8 mouse cellular contexts compared by ENCODE assay signal in genomic region chr2:152737306-152738221, GRCm38 (mm10). TPM values are rescaled to one million over a fixed set of nuclear protein-coding genes. Genes with fewer than 3 reads are reported as not detected.
DNase-seq lines count a peak whose midpoint lies in the region; ATAC-seq and TF ChIP-seq lines count a peak whose summit lies in the region.

No protein-coding gene starts in this region.

- H3K4me3 ChIP-seq in forebrain, embryonic 12.5 days (replicated peaks), result peak overlapping the region; percentile 52
- peak overlapping the region; percentile 47 for H3K4me3 ChIP-seq in hindbrain, embryonic 16.5 days (ENCODE audit: low read length)
- peak overlapping the region; percentile 87 for H3K4me3 ChIP-seq in lung, postnatal 0 days (ENCODE audit: low read depth, low read length)

- H3K27me3 ChIP-seq in forebrain, embryonic 12.5 days, result peaks cover 27% of the 10 kb centered on the region
- no peaks in the 10 kb centered on the region; the same call in 1 of the 2 replicates for H3K27me3 ChIP-seq in hindbrain, embryonic 16.5 days (replicated peaks; ENCODE audit: control insufficient read depth, insufficient read depth, low read length)
- H3K27me3 ChIP-seq in lung, postnatal 0 days (replicated peaks; ENCODE audit: insufficient read depth, low read length), result no peaks in the 10 kb centered on the region

- DNase-seq in 3T3-L1 (ENCODE audit: low read depth, low spot score), result peak; percentile 62
- peak; percentile 47 for DNase-seq in ES-CJ7 (ENCODE audit: low read depth, low spot score)
- DNase-seq in lung, postnatal 0 days (ENCODE audit: low spot score), result no peak
- DNase-seq in natural killer cell, adult 2 months (ENCODE audit: low spot score in 2 of 2), result no peak
- DNase-seq in left cerebral cortex, adult 18-20 months (ENCODE audit: low spot score in 2 of 2), result no peak
- DNase-seq in left cerebral cortex, postnatal 14 days (ENCODE audit: low spot score in 2 of 2), result no peak

- H3K36me3 ChIP-seq in forebrain, embryonic 12.5 days (replicated peaks), result no peaks in the 10 kb centered on the region
- no peaks in the 10 kb centered on the region for H3K36me3 ChIP-seq in hindbrain, embryonic 16.5 days (ENCODE audit: control insufficient read depth, insufficient read depth, low read length)
- no peaks in the 10 kb centered on the region for H3K36me3 ChIP-seq in lung, postnatal 0 days (ENCODE audit: insufficient read depth, low read length)

- 24% methylated on average over 10 of the region's 10 CpGs for WGBS in forebrain, embryonic 12.5 days
- 19% methylated on average over 10 of the region's 10 CpGs for WGBS in hindbrain, embryonic 16.5 days
- WGBS in lung, postnatal 0 days, result 9% methylated on average over 10 of the region's 10 CpGs

- H3K9ac ChIP-seq in forebrain, embryonic 12.5 days, result peak overlapping the region; percentile 78
- peak overlapping the region; percentile 56 for H3K9ac ChIP-seq in hindbrain, embryonic 16.5 days (ENCODE audit: low read depth, low read length)
- peak overlapping the region; percentile 96 for H3K9ac ChIP-seq in lung, postnatal 0 days (replicated peaks; ENCODE audit: low read depth)

- TF ChIP-seq EP300 in lung, postnatal 0 days (IDR thresholded peaks at IDR 0.05), result no peak

- no peak for TF ChIP-seq CTCF in lung, postnatal 0 days (IDR thresholded peaks at IDR 0.05)

- intact Hi-C loops in left cerebral cortex, postnatal 14 days (cut with DNase I), result no loop called here

- peaks cover 67% of the 10 kb centered on the region for H3K4me1 ChIP-seq in forebrain, embryonic 12.5 days
- H3K4me1 ChIP-seq in hindbrain, embryonic 16.5 days (ENCODE audit: control insufficient read depth, insufficient read depth, low read depth, low read length), result peaks cover 30% of the 10 kb centered on the region
- peaks cover 20% of the 10 kb centered on the region; the same call in 1 of the 2 replicates for H3K4me1 ChIP-seq in lung, postnatal 0 days (ENCODE audit: insufficient read depth, low read depth, low read length)

- peak overlapping the region; percentile 77 for H3K4me2 ChIP-seq in forebrain, embryonic 12.5 days
- H3K4me2 ChIP-seq in hindbrain, embryonic 16.5 days (ENCODE audit: low read length), result peak overlapping the region; percentile 91
- H3K4me2 ChIP-seq in lung, postnatal 0 days (replicated peaks; ENCODE audit: low read depth, low read length), result peak overlapping the region; percentile 74

- no peak for ATAC-seq in forebrain, embryonic 12.5 days (ENCODE audit: low FRiP score)
- ATAC-seq in hindbrain, embryonic 16.5 days, result no peak
- no peak for ATAC-seq in lung, postnatal 0 days

- no peaks in the 10 kb centered on the region for H3K9me3 ChIP-seq in forebrain, embryonic 12.5 days
- no peaks in the 10 kb centered on the region for H3K9me3 ChIP-seq in hindbrain, embryonic 16.5 days (ENCODE audit: control insufficient read depth, low read length)
- no peaks in the 10 kb centered on the region for H3K9me3 ChIP-seq in lung, postnatal 0 days (ENCODE audit: low read length)

- peak overlapping the region; percentile 54 for H3K27ac ChIP-seq in forebrain, embryonic 12.5 days
- H3K27ac ChIP-seq in hindbrain, embryonic 16.5 days (ENCODE audit: low read depth, low read length), result peak overlapping the region; percentile 67
- peak overlapping the region; percentile 97 for H3K27ac ChIP-seq in lung, postnatal 0 days (ENCODE audit: low read length)

RNA-seq across cellular contexts. Expression of gene Id1, which starts 1.5 kb away (rescaled TPM):
- polyA plus RNA-seq in forebrain, embryonic 12.5 days (2016; fragmentation: Nextera tagmentation; extraction: Ambion mirVana), result 37.9 and 48.5 TPM in 2 replicates
- 56.8 and 68.4 TPM in 2 replicates for polyA plus RNA-seq in hindbrain, embryonic 16.5 days (2015; fragmentation: Nextera tagmentation; extraction: Ambion mirVana)
- polyA plus RNA-seq in lung, postnatal 0 days (2015; fragmentation: Nextera tagmentation; extraction: Ambion mirVana), result 214 and 218 TPM in 2 replicates
- 10 to 100 TPM; 20.6 to 27.2 TPM for total RNA-seq in left cerebral cortex, adult 18-20 months (2021)
- total RNA-seq in left cerebral cortex, postnatal 14 days (2021), result 10 to 100 TPM; 19.5 to 26.4 TPM

RNA-seq across cellular contexts. Expression of gene Cox4i2, which starts 16.4 kb away (rescaled TPM):
- polyA plus RNA-seq in forebrain, embryonic 12.5 days (2016; fragmentation: Nextera tagmentation; extraction: Ambion mirVana), result 3.1 and 3.6 TPM in 2 replicates
- polyA plus RNA-seq in hindbrain, embryonic 16.5 days (2015; fragmentation: Nextera tagmentation; extraction: Ambion mirVana), result 6.7 and 7.0 TPM in 2 replicates
- 204 and 228 TPM in 2 replicates for polyA plus RNA-seq in lung, postnatal 0 days (2015; fragmentation: Nextera tagmentation; extraction: Ambion mirVana)
- total RNA-seq in left cerebral cortex, adult 18-20 months (2021), result 1 to 10 TPM; 2.7 to 2.8 TPM
- 1 to 10 TPM; 2.3 to 2.8 TPM for total RNA-seq in left cerebral cortex, postnatal 14 days (2021)

RNA-seq across cellular contexts. Expression of gene Mcts2, which starts 50.7 kb away (rescaled TPM):
- 39.5 and 41.2 TPM in 2 replicates for polyA plus RNA-seq in forebrain, embryonic 12.5 days (2016; fragmentation: Nextera tagmentation; extraction: Ambion mirVana)
- polyA plus RNA-seq in hindbrain, embryonic 16.5 days (2015; fragmentation: Nextera tagmentation; extraction: Ambion mirVana), result 32.2 and 36.7 TPM in 2 replicates
- 19.4 and 20.8 TPM in 2 replicates for polyA plus RNA-seq in lung, postnatal 0 days (2015; fragmentation: Nextera tagmentation; extraction: Ambion mirVana)
- total RNA-seq in left cerebral cortex, adult 18-20 months (2021), result 10 to 100 TPM; 14.1 to 17.5 TPM
- total RNA-seq in left cerebral cortex, postnatal 14 days (2021), result 10 to 100 TPM; 17.9 to 20.4 TPM

Comparison
In these comparisons a context has a peak if more than half of its experiments do, and no peak if none do; other contexts are left out.
1. DNase-seq: peak in 3T3-L1 (single experiment) and ES-CJ7 (single experiment); none in lung, postnatal 0 days (single experiment), natural killer cell, adult 2 months (0 of 2), left cerebral cortex, adult 18-20 months (0 of 2) and left cerebral cortex, postnatal 14 days (0 of 2).
2. RNA of gene Cox4i2, which starts 16.4 kb away (polyA plus RNA-seq): 204 to 228 TPM in lung, postnatal 0 days; 6.7 to 7.0 TPM in hindbrain, embryonic 16.5 days and 3.1 to 3.6 TPM in forebrain, embryonic 12.5 days; every median in the first group is over 10 times any median in the second.
3. Peak in every context shown above with its lines, with median percentiles within 50 percentile points of each other: H3K27ac ChIP-seq, H3K4me2 ChIP-seq, H3K4me3 ChIP-seq and H3K9ac ChIP-seq.